Mouse (Mus musculus) heart, embryonic 14.5 days (tissue): ENCODE data around the gene Rexo1. TPM values are rescaled to one million over a fixed set of nuclear protein-coding genes. Genes with fewer than 3 reads are reported as not detected.

Experiments
- ATAC-seq: fragments of 200-750 bp; cut with Nextera tagmentation; 2 replicates; pipeline ENCODE4 v1.8.0; 2017; ENCODE audit warnings: low read depth, moderate TSS enrichment; ENCODE audit not compliant: insufficient number of reproducible peaks, insufficient read depth, low FRiP score
- H3K27ac ChIP-seq, 2 experiments: fragments of 200-500 bp in 1 of 2; fragments of 300-500 bp in 1 of 2; sonication (generic) in 1 of 2; replicated peaks in 1 of 2; 2 replicates each; pipeline ENCODE4 v1.5.1; 2012 to 2014; ENCODE audit warnings: low read depth in 2 of 2, low read length in 2 of 2, control low read depth in 1 of 2, mild to moderate bottlenecking in 1 of 2, mixed read lengths in 1 of 2; ENCODE audit not compliant: control insufficient read depth in 1 of 2, insufficient read depth in 1 of 2
- H3K27me3 ChIP-seq: fragments of 300-500 bp; sonication (generic); 2 replicates; pipeline ENCODE4 v1.6.1; 2014; ENCODE audit warnings: mild to moderate bottlenecking, low read length, control low read depth; ENCODE audit not compliant: control insufficient read depth, insufficient read depth
- H3K36me3 ChIP-seq: fragments of 300-500 bp; sonication (generic); 2 replicates; pipeline ENCODE4 v1.6.1; 2014; ENCODE audit warnings: mild to moderate bottlenecking, control low read depth, low read length, mixed read lengths; ENCODE audit not compliant: control insufficient read depth, insufficient read depth
- H3K4me1 ChIP-seq, 2 experiments: fragments of 200-500 bp in 1 of 2; fragments of 300-500 bp in 1 of 2; sonication (generic) in 1 of 2; 2 replicates each; pipeline ENCODE4 v1.6.1; 2012 to 2014; ENCODE audit warnings: low read length in 2 of 2, control low read depth in 1 of 2, mixed read lengths in 1 of 2; ENCODE audit not compliant: control insufficient read depth in 2 of 2, insufficient read depth in 2 of 2
- H3K4me2 ChIP-seq: fragments of 300-500 bp; sonication (generic); 2 replicates; pipeline ENCODE4 v1.6.1; 2014; ENCODE audit warnings: mild to moderate bottlenecking, low read length
- H3K4me3 ChIP-seq, 2 experiments: fragments of 200-500 bp in 1 of 2; fragments of 300-500 bp in 1 of 2; sonication (generic) in 1 of 2; 2 replicates each; pipeline ENCODE4 v1.5.1; 2012 to 2014; ENCODE audit warnings: low read length in 2 of 2, mild to moderate bottlenecking in 2 of 2, control low read depth in 1 of 2, low read depth in 1 of 2, moderate library complexity in 1 of 2; ENCODE audit not compliant: control insufficient read depth in 1 of 2, insufficient read depth in 1 of 2
- H3K9ac ChIP-seq: fragments of 300-500 bp; sonication (generic); 2 replicates; pipeline ENCODE4 v1.6.1; 2014; ENCODE audit warnings: mild to moderate bottlenecking, low read length
- H3K9me3 ChIP-seq: fragments of 300-500 bp; sonication (generic); 2 replicates; pipeline ENCODE4 v1.6.1; 2016; ENCODE audit warnings: low read length, control low read depth; ENCODE audit not compliant: control insufficient read depth
- WGBS: fragments of 180-500 bp; shearing (Covaris S2); extraction: QIAGEN DNeasy Blood & Tissue Kit; methylation state at CpG from one replicate; pipeline ENCODE4 v1.1.7; 2014; 5-methylcytosine and 5-hydroxymethylcytosine counted together
- polyA plus RNA-seq: library from polyadenylated mRNA; unstranded; fragments of >200 nt; fragmentation: Nextera tagmentation; extraction: Ambion mirVana; gene quantifications from 2 replicates; pipeline ENCODE4 v1.2.1, GENCODE M21; 2014

Gene Rexo1
- polyA plus RNA-seq, 1 experiment from 2014 or later = 17.0 TPM

- WGBS = 84% methylated on average over 5 of the region's 5 CpGs
- peaks cover 18 to 22% of the 10 kb centered on the region in 2 experiments; a peak in 3 of 4 replicates for H3K4me1 ChIP-seq
Observed at GRCm38 (mm10) chr10:80583047-80583446, 21.7 kb upstream of the Rexo1 start.

GRCm38 (mm10) chr10:80578911-80579310, 17.6 kb upstream of the Rexo1 start:
- peaks cover 19 to 30% of the 10 kb centered on the region in 2 experiments for H3K4me1 ChIP-seq
- no peaks in the 10 kb centered on the region for H3K9me3 ChIP-seq
- peak overlapping the region; percentile 36 to 92; a peak in 3 of 4 replicates for H3K27ac ChIP-seq
- H3K27me3 ChIP-seq = no peaks in the 10 kb centered on the region
- H3K4me2 ChIP-seq = peak overlapping the region; percentile 92
- no peak for ATAC-seq
- H3K9ac ChIP-seq = peak overlapping the region; percentile 87; the same call in 1 of the 2 replicates
- 11% methylated on average over 8 of the region's 8 CpGs for WGBS
- peaks cover 24% of the 10 kb centered on the region for H3K36me3 ChIP-seq
- peak overlapping the region; percentile 20 to 87; a peak in 2 of 4 replicates for H3K4me3 ChIP-seq

More at GRCm38 (mm10) chr10:80583047-80583446, 21.7 kb upstream of the Rexo1 start:
- H3K36me3 ChIP-seq = peaks cover 42% of the 10 kb centered on the region
- H3K9me3 ChIP-seq = no peaks in the 10 kb centered on the region
- no peak overlapping the region for H3K4me3 ChIP-seq
- no peak for ATAC-seq
- H3K27me3 ChIP-seq = no peaks in the 10 kb centered on the region
- no peak overlapping the region for H3K27ac ChIP-seq
- H3K4me2 ChIP-seq = no peak overlapping the region
- H3K9ac ChIP-seq = no peak overlapping the region

GRCm38 (mm10) chr10:80578131-80578750, 16.9 kb upstream of the Rexo1 start:
- WGBS = under 1% methylated on average over 29 of the region's 29 CpGs
- 0 out of 2 replicates have a peak, but pooled peaks have one; percentile 22 for ATAC-seq
- Histone ChIP-seq H3K4me2 (peak overlapping the region; percentile 92), H3K36me3 (peaks cover 17% of the 10 kb centered on the region), H3K4me3 (peak overlapping the region; percentile 81 to 87), H3K9ac (peak overlapping the region; percentile 87), H3K27ac (peak overlapping the region; percentile 83 to 92), H3K27me3 (no peaks in the 10 kb centered on the region), H3K4me1 (peaks cover 22 to 35% of the 10 kb centered on the region in 2 experiments), H3K9me3 (no peaks in the 10 kb centered on the region)

GRCm38 (mm10) chr10:80577195-80578130, 16.1 kb upstream of the Rexo1 start, which contains the start of gene Klf16:
Klf16 (minus strand) TSS chr10:80577321.
- H3K27me3 ChIP-seq = no peaks in the 10 kb centered on the region
- H3K9ac ChIP-seq = peak within 1 kb of the TSS; percentile 87
- peak within 1 kb of the TSS; percentile 83 to 92 for H3K27ac ChIP-seq
- H3K4me2 ChIP-seq = peak within 1 kb of the TSS; percentile 92
- peaks cover 22 to 39% of the 10 kb centered on the region in 2 experiments for H3K4me1 ChIP-seq
- peak within 1 kb of the TSS; percentile 81 to 87 for H3K4me3 ChIP-seq
- peaks cover 11% of the 10 kb centered on the region; the same call in 1 of the 2 replicates for H3K36me3 ChIP-seq
- WGBS = under 1% methylated on average over 71 of the region's 97 CpGs
- ATAC-seq = peak; percentile 84
- H3K9me3 ChIP-seq = no peaks in the 10 kb centered on the region

- Histone ChIP-seq H3K27ac (peak overlapping the region; percentile 72 to 92), H3K27me3 (no peaks in the 10 kb centered on the region), H3K9me3 (no peaks in the 10 kb centered on the region), H3K9ac (peak overlapping the region; percentile 87), H3K4me3 (peak overlapping the region; percentile 81 to 87), H3K4me2 (peak overlapping the region; percentile 92), H3K36me3 (peaks cover 3% of the 10 kb centered on the region; the same call in 1 of the 2 replicates), H3K4me1 (peaks cover 25 to 45% of the 10 kb centered on the region in 2 experiments)
- WGBS = under 1% methylated on average over 77 of the region's 96 CpGs
- ATAC-seq = no peak
Observed at GRCm38 (mm10) chr10:80576351-80577194, 15.2 kb upstream of the Rexo1 start.

GRCm38 (mm10) chr10:80575925-80576324, 14.6 kb upstream of the Rexo1 start:
- WGBS = 13% methylated on average over 17 of the region's 17 CpGs

More at GRCm38 (mm10) chr10:80575925-80576324, 14.6 kb upstream of the Rexo1 start:
- H3K4me2 ChIP-seq = peak overlapping the region; percentile 92
- no peak for ATAC-seq
- no peak overlapping the region for H3K27ac ChIP-seq
- H3K4me3 ChIP-seq = peak overlapping the region; percentile 81 to 87
- no peaks in the 10 kb centered on the region for H3K9me3 ChIP-seq
- peaks cover 31 to 52% of the 10 kb centered on the region in 2 experiments for H3K4me1 ChIP-seq
- no peaks in the 10 kb centered on the region for H3K27me3 ChIP-seq
- H3K36me3 ChIP-seq = peaks cover under 1% of the 10 kb centered on the region; the same call in 1 of the 2 replicates
- H3K9ac ChIP-seq = peak overlapping the region; percentile 87
